Mouse (Mus musculus) heart, embryonic 14.5 days (tissue): Measurements from ENCODE around the gene Id3. TPM values are rescaled to one million over a fixed set of nuclear protein-coding genes. Genes with fewer than 3 reads are reported as not detected.

Source experiments
- ATAC-seq: fragments of 200-750 bp; cut with Nextera tagmentation; 2 replicates; pipeline ENCODE4 v1.8.0; 2017; ENCODE audit warnings: low read depth, moderate TSS enrichment; ENCODE audit not compliant: insufficient number of reproducible peaks, insufficient read depth, low FRiP score
- H3K27ac ChIP-seq, 2 experiments: fragments of 200-500 bp in 1 of 2; fragments of 300-500 bp in 1 of 2; sonication (generic) in 1 of 2; replicated peaks in 1 of 2; 2 replicates each; pipeline ENCODE4 v1.5.1; 2012 to 2014; ENCODE audit warnings: low read depth in 2 of 2, low read length in 2 of 2, control low read depth in 1 of 2, mild to moderate bottlenecking in 1 of 2, mixed read lengths in 1 of 2; ENCODE audit not compliant: control insufficient read depth in 1 of 2, insufficient read depth in 1 of 2
- H3K27me3 ChIP-seq: fragments of 300-500 bp; sonication (generic); 2 replicates; pipeline ENCODE4 v1.6.1; 2014; ENCODE audit warnings: mild to moderate bottlenecking, low read length, control low read depth; ENCODE audit not compliant: control insufficient read depth, insufficient read depth
- H3K36me3 ChIP-seq: fragments of 300-500 bp; sonication (generic); 2 replicates; pipeline ENCODE4 v1.6.1; 2014; ENCODE audit warnings: mild to moderate bottlenecking, control low read depth, low read length, mixed read lengths; ENCODE audit not compliant: control insufficient read depth, insufficient read depth
- H3K4me1 ChIP-seq, 2 experiments: fragments of 200-500 bp in 1 of 2; fragments of 300-500 bp in 1 of 2; sonication (generic) in 1 of 2; 2 replicates each; pipeline ENCODE4 v1.6.1; 2012 to 2014; ENCODE audit warnings: low read length in 2 of 2, control low read depth in 1 of 2, mixed read lengths in 1 of 2; ENCODE audit not compliant: control insufficient read depth in 2 of 2, insufficient read depth in 2 of 2
- H3K4me2 ChIP-seq: fragments of 300-500 bp; sonication (generic); 2 replicates; pipeline ENCODE4 v1.6.1; 2014; ENCODE audit warnings: mild to moderate bottlenecking, low read length
- H3K4me3 ChIP-seq, 2 experiments: fragments of 200-500 bp in 1 of 2; fragments of 300-500 bp in 1 of 2; sonication (generic) in 1 of 2; 2 replicates each; pipeline ENCODE4 v1.5.1; 2012 to 2014; ENCODE audit warnings: low read length in 2 of 2, mild to moderate bottlenecking in 2 of 2, control low read depth in 1 of 2, low read depth in 1 of 2, moderate library complexity in 1 of 2; ENCODE audit not compliant: control insufficient read depth in 1 of 2, insufficient read depth in 1 of 2
- H3K9ac ChIP-seq: fragments of 300-500 bp; sonication (generic); 2 replicates; pipeline ENCODE4 v1.6.1; 2014; ENCODE audit warnings: mild to moderate bottlenecking, low read length
- H3K9me3 ChIP-seq: fragments of 300-500 bp; sonication (generic); 2 replicates; pipeline ENCODE4 v1.6.1; 2016; ENCODE audit warnings: low read length, control low read depth; ENCODE audit not compliant: control insufficient read depth
- WGBS: fragments of 180-500 bp; shearing (Covaris S2); extraction: QIAGEN DNeasy Blood & Tissue Kit; methylation state at CpG from one replicate; pipeline ENCODE4 v1.1.7; 2014; 5-methylcytosine and 5-hydroxymethylcytosine counted together
- polyA plus RNA-seq: library from polyadenylated mRNA; unstranded; fragments of >200 nt; fragmentation: Nextera tagmentation; extraction: Ambion mirVana; gene quantifications from 2 replicates; pipeline ENCODE4 v1.2.1, GENCODE M21; 2014

The Id3 gene
- polyA plus RNA-seq, 1 experiment from 2014 or later, result 296 TPM

- Histone ChIP-seq H3K27ac (no peak overlapping the region), H3K4me3 (no peak overlapping the region), H3K9ac (peak overlapping the region; percentile 16; the same call in 1 of the 2 replicates), H3K27me3 (no peaks in the 10 kb centered on the region), H3K4me1 (peaks cover 30 to 36% of the 10 kb centered on the region in 2 experiments), H3K9me3 (no peaks in the 10 kb centered on the region), H3K4me2 (peak overlapping the region; percentile 66), H3K36me3 (0 out of 2 replicates have a peak, but pooled peaks cover 2% of the 10 kb centered on the region)
- ATAC-seq, result no peak
- WGBS, result 16% methylated on average over 12 of the region's 12 CpGs
Measured at GRCm38 (mm10) chr4:136181367-136181766, 38.1 kb downstream of the Id3 start.

- peak overlapping the region; percentile 46 to 59; a peak in 3 of 4 replicates for H3K27ac ChIP-seq
- WGBS, result 46% methylated on average over 9 of the region's 9 CpGs
- peaks cover 13 to 16% of the 10 kb centered on the region in 2 experiments; a peak in 3 of 4 replicates for H3K4me1 ChIP-seq
- no peak for ATAC-seq
- H3K4me2 ChIP-seq, result no peak overlapping the region
- no peak overlapping the region for H3K4me3 ChIP-seq
- no peak overlapping the region for H3K9ac ChIP-seq
- H3K36me3 ChIP-seq, result peaks cover 20% of the 10 kb centered on the region
- H3K9me3 ChIP-seq, result no peaks in the 10 kb centered on the region
- H3K27me3 ChIP-seq, result no peaks in the 10 kb centered on the region
Measured at GRCm38 (mm10) chr4:136185375-136185774, 42.1 kb downstream of the Id3 start.

DNA sequence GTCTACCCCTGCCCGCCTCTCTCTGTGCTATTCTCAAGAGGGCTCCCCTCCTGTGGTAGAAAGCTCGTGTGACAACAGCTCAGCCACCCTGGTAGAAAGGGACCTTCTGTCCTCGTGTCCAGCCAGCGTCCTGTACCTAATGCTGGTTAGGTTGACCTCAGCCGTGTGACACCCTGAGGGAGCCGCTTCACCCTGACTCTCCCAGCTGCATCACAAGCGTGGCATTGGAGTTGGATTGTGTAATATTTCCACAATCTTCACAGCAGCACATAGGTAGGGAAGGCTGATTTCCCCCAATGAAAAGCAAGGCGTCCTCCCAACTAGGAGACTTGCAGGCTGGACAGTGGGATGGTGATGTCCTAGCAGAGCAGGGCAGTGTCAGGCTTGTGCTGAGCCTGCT lies 43.0 kb downstream of the Id3 start:
- Histone ChIP-seq H3K9me3 (no peaks in the 10 kb centered on the region), H3K4me3 (no peak overlapping the region), H3K4me1 (peaks cover 9 to 12% of the 10 kb centered on the region in 2 experiments; a peak in 3 of 4 replicates), H3K27ac (peak overlapping the region in 1 of 2 experiments; percentile 59; a peak in 1 of 4 replicates), H3K4me2 (no peak overlapping the region), H3K27me3 (no peaks in the 10 kb centered on the region), H3K9ac (no peak overlapping the region), H3K36me3 (peaks cover 20% of the 10 kb centered on the region)
- ATAC-seq, result no peak
- 83% methylated on average over 8 of the region's 8 CpGs for WGBS

- 85% methylated on average over 23 of the region's 23 CpGs for whole genome bisulfite sequencing
- no peaks in the 10 kb centered on the region for H3K9me3 ChIP-seq
- ATAC-seq, result no peak
- H3K36me3 ChIP-seq, result peaks cover 20% of the 10 kb centered on the region
- H3K27ac ChIP-seq, result no peak overlapping the region
- peaks cover 9 to 12% of the 10 kb centered on the region in 2 experiments; a peak in 3 of 4 replicates for H3K4me1 ChIP-seq
- no peak overlapping the region for H3K4me2 ChIP-seq
- no peaks in the 10 kb centered on the region for H3K27me3 ChIP-seq
- no peak overlapping the region for H3K9ac ChIP-seq
- H3K4me3 ChIP-seq, result no peak overlapping the region
Measured at GRCm38 (mm10) chr4:136186739-136187472, 43.6 kb downstream of the Id3 start.

GRCm38 (mm10) chr4:136188973-136189737 lies 45.9 kb downstream of the Id3 start:
- no peak for ATAC-seq
- WGBS, result 85% methylated on average over 6 of the region's 6 CpGs
- H3K36me3 ChIP-seq, result peaks cover 27% of the 10 kb centered on the region

DNA sequence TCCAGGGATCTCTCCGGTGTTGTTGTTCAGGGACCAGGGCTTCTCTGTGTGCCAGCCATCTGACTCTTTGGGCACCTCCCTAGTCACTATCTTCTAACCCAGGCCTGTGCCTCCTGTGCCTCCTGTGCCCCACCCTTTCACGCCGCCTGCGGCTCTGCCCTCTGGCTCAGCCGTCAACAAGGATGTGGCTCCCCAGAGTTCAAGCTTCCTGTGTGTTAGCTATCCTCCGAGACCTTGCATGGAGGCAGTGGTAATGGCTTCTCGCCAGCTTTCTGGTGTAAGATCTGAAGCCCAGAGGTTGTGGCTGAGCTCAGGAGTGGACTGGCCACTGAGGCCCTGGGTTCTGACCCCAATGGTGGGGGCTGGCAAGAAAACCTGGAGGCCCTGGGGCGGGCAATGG lies 46.6 kb downstream of the Id3 start:
- H3K4me2 ChIP-seq, result no peak overlapping the region
- H3K4me1 ChIP-seq, result peaks cover 15 to 23% of the 10 kb centered on the region in 2 experiments
- no peak for ATAC-seq
- no peaks in the 10 kb centered on the region for H3K27me3 ChIP-seq
- H3K36me3 ChIP-seq, result peaks cover 27% of the 10 kb centered on the region
- no peak overlapping the region for H3K27ac ChIP-seq
- no peaks in the 10 kb centered on the region for H3K9me3 ChIP-seq
- no peak overlapping the region for H3K4me3 ChIP-seq
- H3K9ac ChIP-seq, result 0 out of 2 replicates have a peak overlapping the region, but pooled peaks have one; percentile 16
- WGBS, result 60% methylated on average over 8 of the region's 8 CpGs

More at GRCm38 (mm10) chr4:136188973-136189737, 45.9 kb downstream of the Id3 start:
- H3K4me1 ChIP-seq, result peaks cover 9 to 17% of the 10 kb centered on the region in 2 experiments; a peak in 3 of 4 replicates
- no peaks in the 10 kb centered on the region for H3K9me3 ChIP-seq
- H3K27ac ChIP-seq, result no peak overlapping the region
- no peak overlapping the region for H3K9ac ChIP-seq
- H3K27me3 ChIP-seq, result no peaks in the 10 kb centered on the region
- no peak overlapping the region for H3K4me2 ChIP-seq
- H3K4me3 ChIP-seq, result no peak overlapping the region

DNA sequence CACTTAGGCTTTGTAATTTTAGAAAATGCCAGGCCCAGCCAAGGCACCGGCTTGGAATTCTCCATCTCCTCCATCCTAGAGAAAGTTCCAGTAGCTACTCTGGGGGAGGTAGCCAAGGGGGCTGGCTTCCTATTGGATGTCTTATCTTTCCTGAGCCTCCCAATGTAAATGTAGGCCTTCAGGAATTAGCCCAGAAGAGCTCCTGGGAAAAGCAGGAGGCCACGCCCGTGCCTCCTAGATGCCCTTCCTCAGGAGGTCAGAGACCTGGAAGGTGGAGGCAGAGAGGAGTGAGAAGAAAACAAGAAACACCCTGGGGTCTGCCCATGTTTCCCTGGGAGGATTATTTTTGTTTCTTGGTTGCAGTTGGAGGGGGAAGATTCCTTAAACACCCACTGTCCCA lies 50.3 kb downstream of the Id3 start:
- H3K4me3 ChIP-seq, result no peak overlapping the region
- no peak overlapping the region for H3K9ac ChIP-seq
- H3K36me3 ChIP-seq, result peaks cover 9% of the 10 kb centered on the region
- no peaks in the 10 kb centered on the region for H3K27me3 ChIP-seq
- H3K9me3 ChIP-seq, result no peaks in the 10 kb centered on the region
- 55% methylated on average over 3 of the region's 3 CpGs for WGBS
- H3K4me1 ChIP-seq, result peaks cover 12 to 21% of the 10 kb centered on the region in 2 experiments
- H3K27ac ChIP-seq, result no peak overlapping the region
- H3K4me2 ChIP-seq, result no peak overlapping the region
- no peak for ATAC-seq
